Mouse (Mus musculus): Measurements from ENCODE around the gene Gria4. TPM values are rescaled to one million over a fixed set of nuclear protein-coding genes. Genes with fewer than 3 reads are reported as not detected.
A peak's percentile ranks its signal among the peaks of the same experiment; 100 is the strongest.

Gene Gria4
- total RNA-seq, 1 experiment from 2014 or later: not detected

DNA sequence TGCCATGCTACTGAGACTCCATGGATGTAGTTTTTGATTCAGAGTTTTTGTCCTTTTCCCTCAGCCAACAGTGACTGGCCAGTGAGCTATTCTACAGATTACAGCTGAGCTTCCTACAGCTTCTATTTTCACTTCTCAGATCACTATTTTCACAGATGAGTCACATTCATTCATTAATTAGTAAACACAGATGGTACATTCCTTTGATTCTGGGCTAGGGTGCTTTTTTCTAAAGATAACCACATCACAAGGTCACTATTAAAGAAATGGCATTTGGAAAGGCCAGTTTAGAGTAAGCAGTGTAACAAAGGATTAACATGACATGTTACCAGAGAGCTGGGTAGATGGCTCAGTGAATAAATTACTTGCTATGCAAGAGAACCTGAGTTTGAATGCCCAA lies 180.7 kb downstream of the Gria4 start:
- no peak for ATAC-seq (replicated peaks in 1 of 2; ENCODE audit: insufficient read depth in 1 of 2, low FRiP score in 2 of 2, low TSS enrichment in 1 of 2, low read depth in 1 of 2, poor library complexity in 2 of 2, severe bottlenecking in 2 of 2)

DNA sequence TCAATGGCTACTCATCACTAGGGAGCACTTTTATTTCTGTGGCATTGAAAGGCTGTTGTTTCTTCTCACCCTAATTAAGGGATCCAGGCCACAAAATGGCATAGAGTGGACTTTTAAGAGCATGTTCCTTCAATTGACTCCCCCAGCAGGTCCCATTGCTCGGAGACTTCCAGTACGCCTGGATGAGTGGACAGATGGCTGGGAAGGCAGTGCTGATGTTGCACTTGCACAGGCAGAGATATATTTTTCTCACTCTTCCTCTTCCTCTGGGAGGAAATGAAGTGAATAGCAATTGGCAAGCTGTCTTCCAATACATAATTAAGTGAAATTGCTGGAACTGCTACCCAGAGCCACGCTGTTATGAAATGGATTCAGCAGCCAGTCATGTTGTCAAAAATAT lies 190.7 kb downstream of the Gria4 start:
- no peak for ATAC-seq (replicated peaks in 1 of 2; ENCODE audit: insufficient read depth in 1 of 2, low FRiP score in 2 of 2, low TSS enrichment in 1 of 2, low read depth in 1 of 2, poor library complexity in 2 of 2, severe bottlenecking in 2 of 2)

DNA sequence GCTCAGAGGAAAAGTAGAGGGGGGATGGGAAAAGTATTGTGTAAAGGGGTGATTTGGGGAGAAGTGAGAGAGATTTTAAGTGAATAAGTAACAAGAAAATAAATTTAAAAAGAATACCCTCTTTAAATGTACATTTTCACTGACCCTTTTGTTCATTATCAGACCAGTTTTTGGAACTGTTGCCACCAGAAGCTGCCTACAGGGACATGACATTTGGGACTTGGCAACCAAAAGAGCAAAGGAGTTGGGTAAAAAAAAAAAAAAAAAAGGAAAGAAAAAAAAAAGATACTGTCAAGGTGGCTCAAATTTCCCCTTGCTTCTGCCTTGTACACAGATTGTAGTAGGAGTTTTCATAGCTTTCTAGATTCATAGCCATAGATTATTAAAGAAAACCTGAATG lies 191.8 kb downstream of the Gria4 start:
- no peak for ATAC-seq (replicated peaks in 1 of 2; ENCODE audit: insufficient read depth in 1 of 2, low FRiP score in 2 of 2, low TSS enrichment in 1 of 2, low read depth in 1 of 2, poor library complexity in 2 of 2, severe bottlenecking in 2 of 2)

DNA sequence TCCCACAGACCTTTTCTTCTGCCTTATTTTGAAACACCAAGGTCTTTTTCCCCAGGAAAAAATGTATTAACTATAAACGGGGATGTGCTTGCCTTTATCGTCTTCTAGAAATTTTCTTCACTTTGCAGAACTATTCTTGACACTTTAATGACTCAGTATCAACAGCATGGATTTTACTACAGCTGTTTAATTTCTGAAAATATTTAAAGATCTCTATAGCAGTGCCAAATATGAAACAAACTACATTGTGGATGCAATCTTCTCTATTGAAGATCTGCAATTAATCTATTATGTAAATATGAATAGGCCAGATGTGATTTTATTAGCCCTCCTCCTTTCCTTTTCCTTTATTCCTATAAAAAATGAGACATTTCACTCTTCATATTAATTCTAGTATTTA lies 194.2 kb downstream of the Gria4 start:
- no peak for ATAC-seq (replicated peaks in 1 of 2; ENCODE audit: insufficient read depth in 1 of 2, low FRiP score in 2 of 2, low TSS enrichment in 1 of 2, low read depth in 1 of 2, poor library complexity in 2 of 2, severe bottlenecking in 2 of 2)

DNA sequence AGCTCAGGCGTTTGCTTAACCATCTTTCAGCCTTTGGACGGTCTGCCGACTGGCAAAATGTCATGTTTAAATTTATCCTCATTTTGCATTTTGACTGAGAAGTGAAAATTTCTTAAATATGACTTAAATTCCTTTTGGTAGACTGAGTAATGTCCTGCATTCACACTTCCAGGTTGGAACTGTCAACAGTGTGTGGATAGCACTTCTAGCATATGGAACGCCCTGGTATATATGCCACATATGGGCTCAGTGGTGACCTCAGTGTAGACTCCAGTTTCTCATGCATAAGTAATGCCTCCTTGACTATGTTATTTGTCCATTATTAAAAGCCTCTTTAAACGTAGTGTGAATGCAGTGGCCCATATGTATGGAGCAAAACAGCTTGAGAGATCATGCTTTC lies 222.4 kb downstream of the Gria4 start:
- ATAC-seq (replicated peaks in 1 of 2; ENCODE audit: insufficient read depth in 1 of 2, low FRiP score in 2 of 2, low TSS enrichment in 1 of 2, low read depth in 1 of 2, poor library complexity in 2 of 2, severe bottlenecking in 2 of 2): no peak

DNA sequence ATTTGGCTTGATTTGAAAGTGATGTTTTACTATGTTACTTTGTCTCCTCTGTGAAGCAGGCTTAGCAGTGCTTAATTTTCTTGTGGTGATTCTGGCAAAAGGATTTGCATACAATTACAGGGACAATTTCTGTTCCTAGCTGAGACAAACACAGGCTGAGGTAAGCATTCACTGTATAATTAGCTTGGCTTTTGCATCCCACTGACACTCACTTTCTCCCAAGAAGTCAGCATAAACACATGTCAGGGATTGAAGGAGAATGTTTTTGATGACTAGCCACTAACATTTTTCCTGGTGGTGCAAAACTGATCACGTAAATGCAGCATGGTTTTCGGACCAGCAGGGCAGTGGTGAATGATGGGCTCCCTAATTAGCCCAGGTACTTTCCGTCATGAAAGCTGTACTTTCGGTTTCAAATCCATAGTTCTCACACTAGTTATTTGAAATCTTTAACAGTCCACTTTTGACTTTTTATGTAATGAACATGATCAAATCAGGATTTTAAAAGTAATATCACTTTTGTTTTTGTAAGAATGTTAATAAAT lies 240.5 kb downstream of the Gria4 start:
- ATAC-seq (replicated peaks in 1 of 2; ENCODE audit: insufficient read depth in 1 of 2, low FRiP score in 2 of 2, low TSS enrichment in 1 of 2, low read depth in 1 of 2, poor library complexity in 2 of 2, severe bottlenecking in 2 of 2): no peak

DNA sequence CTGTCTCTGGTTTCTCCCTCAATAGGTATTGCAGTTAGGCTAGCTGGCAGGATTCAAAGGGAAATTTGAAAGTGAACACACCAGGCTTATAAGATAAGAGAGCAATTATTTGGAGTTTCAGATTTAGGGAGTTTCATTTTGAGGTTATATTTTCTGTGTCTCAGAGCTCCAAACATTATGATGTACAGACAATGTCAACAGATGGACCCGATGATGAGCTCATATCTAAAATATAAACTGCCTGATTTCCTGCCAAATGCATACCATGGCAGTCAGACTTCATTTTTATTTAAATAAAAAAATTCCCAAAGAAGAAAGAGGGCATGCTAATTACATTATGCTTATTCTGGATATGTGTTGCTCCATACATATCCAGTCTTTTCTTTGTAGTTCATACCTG lies 256.8 kb downstream of the Gria4 start:
- ATAC-seq (replicated peaks in 1 of 2; ENCODE audit: insufficient read depth in 1 of 2, low FRiP score in 2 of 2, low TSS enrichment in 1 of 2, low read depth in 1 of 2, poor library complexity in 2 of 2, severe bottlenecking in 2 of 2): no peak

DNA sequence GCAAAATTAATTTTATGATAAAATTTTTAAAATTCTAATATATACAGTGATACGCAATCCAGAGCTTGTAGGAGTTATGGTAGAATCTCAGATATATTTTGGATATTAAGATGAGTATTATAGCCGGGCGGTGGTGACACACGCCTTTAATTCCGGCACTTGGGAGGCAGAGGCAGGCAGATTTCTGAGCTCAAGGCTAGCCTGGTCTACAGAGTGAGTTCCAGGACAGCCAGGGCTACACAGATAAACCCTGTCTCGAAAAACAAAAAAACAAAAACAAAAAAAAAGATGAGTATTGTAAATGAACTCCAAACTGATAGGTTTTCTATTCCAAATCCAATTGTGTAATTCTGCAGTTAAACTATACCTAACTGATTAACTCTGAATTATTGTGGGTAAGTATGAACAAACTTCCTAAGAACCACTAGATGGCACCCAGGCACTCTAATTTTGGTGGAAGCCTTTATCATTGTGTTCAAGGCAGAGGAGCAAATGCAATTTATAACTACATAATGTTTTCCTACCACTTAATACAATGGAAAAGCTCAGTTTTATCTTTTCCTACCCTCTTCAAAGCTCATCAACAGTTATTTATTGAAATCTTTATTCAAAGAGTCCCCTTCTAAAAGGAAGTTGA lies 259.4 kb downstream of the Gria4 start:
- peak; percentile 32 to 36; a peak in 1 of 4 replicates for ATAC-seq (replicated peaks in 1 of 2; ENCODE audit: insufficient read depth in 1 of 2, low FRiP score in 2 of 2, low TSS enrichment in 1 of 2, low read depth in 1 of 2, poor library complexity in 2 of 2, severe bottlenecking in 2 of 2)

DNA sequence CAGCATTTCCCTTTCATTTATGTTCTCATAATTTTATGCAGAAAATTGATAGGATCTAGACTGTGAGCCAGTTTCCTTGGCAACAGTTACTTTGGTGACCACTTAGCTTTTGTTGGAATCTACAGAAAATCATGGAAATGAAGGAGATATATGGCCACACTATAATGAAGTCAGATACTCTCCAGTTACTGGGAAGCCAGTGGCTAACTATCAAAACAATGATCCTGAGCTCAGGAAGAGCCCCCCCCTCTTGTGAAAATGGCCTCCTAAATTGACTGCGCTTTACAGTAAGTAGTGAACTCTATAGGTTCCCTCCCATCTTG lies 281.5 kb downstream of the Gria4 start:
- no peak for ATAC-seq (replicated peaks in 1 of 2; ENCODE audit: insufficient read depth in 1 of 2, low FRiP score in 2 of 2, low TSS enrichment in 1 of 2, low read depth in 1 of 2, poor library complexity in 2 of 2, severe bottlenecking in 2 of 2)

DNA sequence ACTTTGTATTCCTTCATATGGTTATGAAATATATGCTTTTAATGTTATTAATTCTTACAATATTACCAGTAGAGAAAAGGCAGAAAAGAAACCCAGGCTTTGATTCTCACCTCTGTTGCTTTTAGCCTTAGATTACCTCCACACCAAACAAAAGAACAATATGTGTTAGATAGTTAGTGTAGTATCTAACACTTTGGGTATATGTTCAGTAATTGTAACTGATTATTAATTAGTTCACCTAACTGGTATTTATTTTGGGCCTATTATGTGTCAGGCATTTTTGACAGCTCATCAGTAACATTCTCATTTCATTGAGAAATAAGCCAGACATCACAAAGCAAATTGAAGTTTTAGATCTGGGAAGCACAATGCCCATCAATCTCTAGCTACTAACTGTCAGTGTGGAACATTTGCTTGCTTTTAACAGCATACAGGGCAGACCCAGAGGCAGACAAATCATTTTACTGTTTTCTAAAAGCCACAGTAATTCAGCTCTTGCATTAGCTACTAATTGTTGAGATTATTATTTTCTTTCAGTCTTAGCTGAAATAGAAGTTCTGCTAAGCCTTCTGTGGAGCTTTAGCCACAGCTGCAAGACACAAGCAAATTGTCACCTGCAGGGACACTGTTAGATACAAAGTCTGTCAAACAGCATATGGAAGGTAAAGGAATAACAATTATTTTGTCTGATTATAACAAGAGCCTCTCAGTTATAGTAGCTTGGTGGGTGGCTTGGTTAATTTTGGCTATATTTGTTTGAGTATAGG lies 282.1 kb downstream of the Gria4 start:
- no peak for ATAC-seq (replicated peaks in 1 of 2; ENCODE audit: insufficient read depth in 1 of 2, low FRiP score in 2 of 2, low TSS enrichment in 1 of 2, low read depth in 1 of 2, poor library complexity in 2 of 2, severe bottlenecking in 2 of 2)

DNA sequence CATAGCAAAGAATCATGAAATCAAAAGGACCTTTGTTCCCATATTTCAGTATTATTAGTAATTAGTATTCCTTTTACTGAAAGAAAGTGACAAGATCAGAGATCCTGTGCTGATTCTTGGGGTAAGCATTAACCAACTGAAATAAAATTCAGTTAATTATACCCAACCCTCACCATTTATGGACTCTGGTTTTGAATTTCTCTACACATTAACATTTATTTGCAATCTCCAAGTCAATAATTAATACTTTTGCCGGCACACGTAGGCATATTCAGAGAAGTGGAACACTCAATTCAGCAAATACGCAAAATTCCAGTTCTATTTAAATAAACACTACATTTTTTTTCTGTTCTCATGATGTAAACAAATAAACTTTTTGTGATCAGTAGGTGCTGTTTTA lies 289.9 kb downstream of the Gria4 start:
- ATAC-seq (replicated peaks in 1 of 2; ENCODE audit: insufficient read depth in 1 of 2, low FRiP score in 2 of 2, low TSS enrichment in 1 of 2, low read depth in 1 of 2, poor library complexity in 2 of 2, severe bottlenecking in 2 of 2): no peak

DNA sequence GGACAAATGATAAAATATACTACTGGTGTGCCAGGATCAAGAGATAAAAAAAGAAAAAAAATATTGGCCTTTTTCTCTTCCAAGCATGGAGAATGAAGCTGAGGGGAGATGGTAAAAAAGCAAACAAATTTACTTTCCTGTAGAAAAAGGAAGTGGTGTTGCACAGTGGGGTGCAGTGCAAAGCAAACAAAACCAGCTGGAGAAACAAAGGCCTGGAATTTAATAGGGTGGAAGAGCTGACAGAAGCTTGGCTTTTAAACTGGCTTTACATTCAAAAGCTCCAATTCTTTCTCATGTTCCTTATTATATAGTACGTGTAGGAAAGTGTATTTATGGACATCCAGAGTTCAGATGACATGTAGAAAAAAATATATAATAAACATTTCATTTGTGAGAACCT lies 290.9 kb downstream of the Gria4 start:
- ATAC-seq (replicated peaks in 1 of 2; ENCODE audit: insufficient read depth in 1 of 2, low FRiP score in 2 of 2, low TSS enrichment in 1 of 2, low read depth in 1 of 2, poor library complexity in 2 of 2, severe bottlenecking in 2 of 2): no peak

DNA sequence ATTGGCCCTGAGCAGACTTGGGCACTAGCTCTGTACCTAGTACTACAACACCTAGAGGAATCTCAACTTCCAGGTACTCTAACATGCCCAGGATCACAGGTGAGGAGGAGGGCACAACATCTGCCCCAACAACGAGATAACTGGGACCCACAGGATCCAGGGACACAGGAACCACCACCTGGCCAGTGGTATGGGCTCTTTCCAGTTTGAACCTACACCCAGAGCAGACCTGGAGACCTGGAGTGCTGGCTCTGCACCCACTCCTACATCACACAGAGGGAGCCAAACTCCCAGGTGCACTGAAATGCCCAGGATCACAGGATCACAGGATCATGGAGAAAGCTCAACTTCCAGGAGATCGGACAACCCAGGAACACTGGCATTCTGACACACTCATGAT lies 309.6 kb downstream of the Gria4 start:
- ATAC-seq (replicated peaks in 1 of 2; ENCODE audit: insufficient read depth in 1 of 2, low FRiP score in 2 of 2, low TSS enrichment in 1 of 2, low read depth in 1 of 2, poor library complexity in 2 of 2, severe bottlenecking in 2 of 2): no peak

DNA sequence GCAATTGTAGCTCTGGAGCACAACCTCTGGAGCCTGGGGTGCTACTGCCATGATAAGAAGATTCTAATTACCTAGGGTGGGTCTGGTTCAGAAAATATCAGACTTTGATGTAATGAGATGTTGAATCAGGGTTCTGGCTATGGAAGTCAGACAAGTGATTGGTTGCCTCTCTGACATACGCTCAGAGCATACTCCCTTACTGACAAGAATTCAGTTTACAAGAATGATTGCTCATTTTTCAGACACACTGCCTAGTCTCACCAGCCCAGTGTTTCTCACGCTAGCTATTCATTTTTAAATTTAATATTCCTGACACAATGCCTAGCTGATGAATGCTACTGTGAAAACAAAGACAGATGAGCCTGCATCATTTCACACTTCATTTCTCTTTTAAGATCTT lies 311.5 kb downstream of the Gria4 start:
- no peak for ATAC-seq (replicated peaks in 1 of 2; ENCODE audit: insufficient read depth in 1 of 2, low FRiP score in 2 of 2, low TSS enrichment in 1 of 2, low read depth in 1 of 2, poor library complexity in 2 of 2, severe bottlenecking in 2 of 2)

DNA sequence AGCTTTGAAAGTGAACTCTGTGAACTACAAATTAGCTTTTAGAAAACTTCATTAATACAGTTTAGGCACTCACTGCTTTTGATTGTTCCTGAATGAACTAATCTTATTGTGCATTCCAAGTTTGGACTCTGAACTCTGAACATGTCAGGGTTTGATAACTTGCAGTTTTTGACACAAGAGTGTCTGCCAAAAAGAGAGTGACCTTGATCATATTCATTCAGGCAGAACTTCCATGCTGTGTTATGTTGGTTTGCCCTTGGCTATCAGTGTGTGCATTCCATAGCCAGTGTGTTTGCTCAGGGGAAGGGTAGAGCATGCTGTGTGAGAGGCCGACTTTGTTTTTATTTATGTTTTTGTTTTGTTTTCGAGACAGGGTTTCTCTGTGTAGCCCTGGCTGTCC lies 325.2 kb downstream of the Gria4 start:
- no peak for ATAC-seq (replicated peaks in 1 of 2; ENCODE audit: insufficient read depth in 1 of 2, low FRiP score in 2 of 2, low TSS enrichment in 1 of 2, low read depth in 1 of 2, poor library complexity in 2 of 2, severe bottlenecking in 2 of 2)

DNA sequence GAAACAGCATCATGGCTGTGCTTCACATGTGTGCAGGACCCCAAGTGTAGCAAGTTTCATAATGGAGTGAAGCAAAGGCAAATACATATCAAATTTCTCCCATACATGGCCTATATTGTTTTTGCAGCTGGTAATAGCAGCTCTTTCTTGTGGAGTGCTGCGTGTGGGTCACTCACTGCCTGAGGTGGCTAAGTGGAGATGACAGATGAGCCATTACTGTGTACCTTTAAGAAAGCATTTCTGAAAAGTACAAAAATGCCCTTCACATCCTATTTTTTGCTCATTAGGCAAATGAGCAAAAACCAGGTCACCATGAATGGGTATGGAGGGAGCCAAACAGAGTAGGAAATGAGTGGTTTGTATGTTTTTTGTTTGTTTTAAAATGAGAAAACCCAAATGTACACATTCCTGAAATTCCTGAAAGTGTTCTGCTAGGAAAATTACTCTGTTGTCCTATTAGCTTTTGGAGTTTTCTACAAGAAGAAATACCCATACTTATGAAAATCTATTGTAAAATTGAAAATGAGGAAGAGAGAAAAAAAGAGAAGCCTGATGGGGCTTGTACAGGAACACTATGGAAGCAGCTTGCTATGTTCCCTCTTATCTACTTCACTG lies 336.5 kb downstream of the Gria4 start:
- ATAC-seq (replicated peaks in 1 of 2; ENCODE audit: insufficient read depth in 1 of 2, low FRiP score in 2 of 2, low TSS enrichment in 1 of 2, low read depth in 1 of 2, poor library complexity in 2 of 2, severe bottlenecking in 2 of 2): no peak

DNA sequence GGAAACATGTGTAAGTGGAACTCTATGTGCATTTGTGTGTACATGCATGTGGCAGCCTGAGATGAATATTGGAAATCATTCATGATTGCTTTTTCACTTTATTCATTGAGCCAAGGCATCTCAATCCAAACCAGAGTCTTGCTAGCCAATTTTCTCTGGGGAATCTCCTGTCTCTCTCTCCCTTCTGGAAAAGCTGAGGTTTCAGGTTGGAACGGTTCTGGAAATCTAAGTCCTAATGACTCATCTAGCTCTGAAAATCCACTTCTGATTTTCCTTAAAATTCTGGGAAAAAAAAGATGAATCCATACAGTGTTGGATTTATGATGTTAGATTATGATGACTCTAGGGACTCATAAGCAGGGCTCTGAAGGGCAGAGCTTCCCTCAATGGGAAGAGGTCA lies 337.8 kb downstream of the Gria4 start:
- no peak for ATAC-seq (replicated peaks in 1 of 2; ENCODE audit: insufficient read depth in 1 of 2, low FRiP score in 2 of 2, low TSS enrichment in 1 of 2, low read depth in 1 of 2, poor library complexity in 2 of 2, severe bottlenecking in 2 of 2)

DNA sequence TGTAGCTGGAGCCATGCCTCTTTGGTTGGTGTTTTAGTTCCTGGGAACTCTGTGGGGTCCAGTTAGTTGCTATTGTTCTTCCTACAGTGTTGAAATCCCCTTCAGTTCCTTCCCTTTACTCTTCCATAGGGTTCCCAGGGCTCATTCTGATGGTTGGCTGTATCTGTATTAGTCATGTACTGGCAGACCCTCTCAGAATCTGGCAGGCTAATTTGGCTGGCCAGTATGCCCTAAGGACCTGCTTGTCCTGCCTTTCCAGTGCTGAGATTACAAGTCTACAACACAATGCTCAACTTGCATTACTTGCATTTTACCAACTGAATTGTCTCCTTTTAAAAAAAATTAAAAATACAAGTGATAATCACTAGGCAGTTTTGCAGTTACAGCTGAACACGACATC lies 338.4 kb downstream of the Gria4 start:
- no peak for ATAC-seq (replicated peaks in 1 of 2; ENCODE audit: insufficient read depth in 1 of 2, low FRiP score in 2 of 2, low TSS enrichment in 1 of 2, low read depth in 1 of 2, poor library complexity in 2 of 2, severe bottlenecking in 2 of 2)

DNA sequence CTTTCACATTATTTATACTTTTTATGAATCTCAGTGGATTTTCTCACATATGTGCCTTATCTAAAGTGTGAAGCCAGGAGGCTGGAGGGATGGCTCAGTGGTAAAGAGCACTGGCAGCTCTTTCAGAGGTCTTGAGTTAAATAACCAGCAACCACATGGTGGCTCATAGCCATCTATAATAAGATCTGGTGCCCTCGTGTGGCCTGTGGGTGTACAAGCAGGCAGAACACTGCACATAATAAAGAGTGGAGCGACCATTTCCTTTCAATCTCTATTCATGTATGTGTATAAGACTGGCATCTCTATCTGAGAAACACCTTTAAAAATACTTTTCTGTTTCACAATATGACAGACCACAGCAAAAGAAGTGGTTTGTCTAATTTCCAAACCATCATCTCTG lies 353.1 kb downstream of the Gria4 start:
- ATAC-seq (replicated peaks in 1 of 2; ENCODE audit: insufficient read depth in 1 of 2, low FRiP score in 2 of 2, low TSS enrichment in 1 of 2, low read depth in 1 of 2, poor library complexity in 2 of 2, severe bottlenecking in 2 of 2): peak; percentile 93 to 98
